Mouse (Mus musculus): ENCODE measurements around the gene Fam187a. TPM values are rescaled to one million over a fixed set of nuclear protein-coding genes. Genes with fewer than 3 reads are reported as not detected.
A peak's percentile ranks its signal among the peaks of the same experiment; 100 is the strongest.

The Fam187a gene
- polyA plus RNA-seq, 1 experiment from 2014 or later, result not detected

GRCm38 (mm10) chr11:102901199-102901598 is 16.2 kb downstream of the Fam187a start:
- Histone ChIP-seq H3K4me3 (ENCODE audit: low read depth, low read length) (no peak overlapping the region), H3K4me2 (no peak overlapping the region), H3K4me1 (replicated peaks; ENCODE audit: control insufficient read depth, insufficient read depth, low read length) (peaks cover 3% of the 10 kb centered on the region), H3K27ac (ENCODE audit: low read depth, low read length) (no peak overlapping the region), H3K9ac (ENCODE audit: low read depth, low read length) (no peak overlapping the region), H3K9me3 (ENCODE audit: control insufficient read depth, low read length) (no peaks in the 10 kb centered on the region), H3K36me3 (ENCODE audit: control insufficient read depth, insufficient read depth, low read length) (peaks cover 11% of the 10 kb centered on the region), H3K27me3 (replicated peaks; ENCODE audit: control insufficient read depth, insufficient read depth, low read length) (peaks cover 9% of the 10 kb centered on the region)
- DNase-seq (ENCODE audit: low spot score) (no peak), ATAC-seq (replicated peaks; ENCODE audit: low FRiP score) (no peak)
- WGBS, result 51% methylated on average over 4 of the region's 4 CpGs

DNA sequence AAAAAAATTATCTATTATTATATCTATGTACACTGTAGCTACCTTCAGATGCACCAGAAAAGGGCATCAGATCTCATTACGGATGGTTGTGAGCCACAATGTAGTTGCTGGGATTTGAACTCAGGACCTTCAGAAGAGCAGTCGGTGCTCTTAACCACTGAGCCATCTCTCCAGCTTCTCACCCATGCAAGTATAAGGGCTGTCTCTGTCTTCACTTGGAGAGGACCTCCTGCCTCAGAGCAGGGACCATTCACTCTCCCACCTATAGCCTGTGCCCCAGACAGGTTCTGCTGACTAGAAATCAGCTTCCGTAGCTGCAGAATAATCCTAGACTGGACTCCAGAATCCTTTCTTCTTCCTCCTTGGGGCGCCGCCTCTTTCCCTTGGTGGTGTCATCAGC is 17.1 kb downstream of the Fam187a start:
- no peak for DNase-seq (ENCODE audit: low spot score)
- no peak overlapping the region for H3K9ac ChIP-seq (ENCODE audit: low read depth, low read length)
- no peak for ATAC-seq (replicated peaks; ENCODE audit: low FRiP score)
- no peaks in the 10 kb centered on the region for H3K9me3 ChIP-seq (ENCODE audit: control insufficient read depth, low read length)
- H3K4me2 ChIP-seq, result no peak overlapping the region
- no peaks in the 10 kb centered on the region for H3K4me1 ChIP-seq (replicated peaks; ENCODE audit: control insufficient read depth, insufficient read depth, low read length)
- H3K36me3 ChIP-seq (ENCODE audit: control insufficient read depth, insufficient read depth, low read length), result peaks cover 20% of the 10 kb centered on the region
- H3K4me3 ChIP-seq (ENCODE audit: low read depth, low read length), result no peak overlapping the region
- WGBS, result 84% methylated on average over 5 of the region's 5 CpGs
- no peak overlapping the region for H3K27ac ChIP-seq (ENCODE audit: low read depth, low read length)
- H3K27me3 ChIP-seq (replicated peaks; ENCODE audit: control insufficient read depth, insufficient read depth, low read length), result peaks cover 2% of the 10 kb centered on the region; the same call in 1 of the 2 replicates

GRCm38 (mm10) chr11:102903654-102904053 is 18.7 kb downstream of the Fam187a start:
- 82% methylated on average over 7 of the region's 7 CpGs for WGBS
- H3K36me3 ChIP-seq (ENCODE audit: control insufficient read depth, insufficient read depth, low read length), result peaks cover 35% of the 10 kb centered on the region

DNA sequence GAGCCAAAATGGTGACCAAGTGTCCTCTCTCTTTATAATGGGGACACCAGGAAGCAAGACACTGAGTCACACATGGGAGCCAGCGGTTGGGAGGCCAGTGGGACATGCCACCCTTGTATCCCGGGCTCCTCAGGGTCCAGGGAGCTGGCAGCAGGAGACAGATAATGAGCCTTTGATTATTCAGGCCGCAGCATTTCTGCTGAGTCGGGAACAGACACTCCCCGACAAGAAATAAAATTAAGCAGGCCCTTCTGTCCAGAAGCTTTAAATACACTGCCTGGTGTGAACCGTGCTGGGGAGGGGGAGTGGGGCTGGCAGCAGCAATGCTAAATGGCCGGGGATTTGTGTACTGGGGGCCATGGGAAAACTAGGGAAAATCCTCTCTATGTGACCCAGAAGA is 26.4 kb downstream of the Fam187a start:
- no peak overlapping the region for H3K27ac ChIP-seq (ENCODE audit: low read depth, low read length)
- no peak overlapping the region for H3K9ac ChIP-seq (ENCODE audit: low read depth, low read length)
- H3K36me3 ChIP-seq (ENCODE audit: control insufficient read depth, insufficient read depth, low read length), result peaks cover 82% of the 10 kb centered on the region
- H3K4me1 ChIP-seq (replicated peaks; ENCODE audit: control insufficient read depth, insufficient read depth, low read length), result no peaks in the 10 kb centered on the region
- no peak for DNase-seq (ENCODE audit: low spot score)
- no peaks in the 10 kb centered on the region for H3K27me3 ChIP-seq (replicated peaks; ENCODE audit: control insufficient read depth, insufficient read depth, low read length)
- H3K4me2 ChIP-seq, result no peak overlapping the region
- WGBS, result 82% methylated on average over 7 of the region's 7 CpGs
- no peak overlapping the region for H3K4me3 ChIP-seq (ENCODE audit: low read depth, low read length)
- H3K9me3 ChIP-seq (ENCODE audit: control insufficient read depth, low read length), result no peaks in the 10 kb centered on the region
- ATAC-seq (replicated peaks; ENCODE audit: low FRiP score), result no peak

More at GRCm38 (mm10) chr11:102903654-102904053, 18.7 kb downstream of the Fam187a start:
- no peak overlapping the region for H3K4me2 ChIP-seq
- ATAC-seq (replicated peaks; ENCODE audit: low FRiP score) (no peak), DNase-seq (ENCODE audit: low spot score) (no peak)
- H3K4me3 ChIP-seq (ENCODE audit: low read depth, low read length), result no peak overlapping the region
- no peaks in the 10 kb centered on the region for H3K4me1 ChIP-seq (replicated peaks; ENCODE audit: control insufficient read depth, insufficient read depth, low read length)
- H3K27ac ChIP-seq (ENCODE audit: low read depth, low read length), result no peak overlapping the region
- H3K9ac ChIP-seq (ENCODE audit: low read depth, low read length), result no peak overlapping the region
- H3K9me3 ChIP-seq (ENCODE audit: control insufficient read depth, low read length), result no peaks in the 10 kb centered on the region
- H3K27me3 ChIP-seq (replicated peaks; ENCODE audit: control insufficient read depth, insufficient read depth, low read length), result no peaks in the 10 kb centered on the region

GRCm38 (mm10) chr11:102915380-102915779 is 30.4 kb downstream of the Fam187a start:
- no peak overlapping the region for H3K4me2 ChIP-seq
- no peak overlapping the region for H3K27ac ChIP-seq (ENCODE audit: low read depth, low read length)
- H3K9me3 ChIP-seq (ENCODE audit: control insufficient read depth, low read length), result no peaks in the 10 kb centered on the region
- H3K4me1 ChIP-seq (replicated peaks; ENCODE audit: control insufficient read depth, insufficient read depth, low read length), result no peaks in the 10 kb centered on the region
- DNase-seq (ENCODE audit: low spot score) (no peak), ATAC-seq (replicated peaks; ENCODE audit: low FRiP score) (no peak)
- peaks cover 44% of the 10 kb centered on the region for H3K36me3 ChIP-seq (ENCODE audit: control insufficient read depth, insufficient read depth, low read length)
- H3K27me3 ChIP-seq (replicated peaks; ENCODE audit: control insufficient read depth, insufficient read depth, low read length), result no peaks in the 10 kb centered on the region
- H3K9ac ChIP-seq (ENCODE audit: low read depth, low read length), result no peak overlapping the region
- H3K4me3 ChIP-seq (ENCODE audit: low read depth, low read length), result no peak overlapping the region
- WGBS, result 86% methylated on average over 9 of the region's 9 CpGs

GRCm38 (mm10) chr11:102918077-102918476 is 33.1 kb downstream of the Fam187a start:
- H3K27me3 ChIP-seq (replicated peaks; ENCODE audit: control insufficient read depth, insufficient read depth, low read length), result no peaks in the 10 kb centered on the region
- DNase-seq (ENCODE audit: low spot score) (no peak), ATAC-seq (replicated peaks; ENCODE audit: low FRiP score) (no peak)
- peaks cover 35% of the 10 kb centered on the region for H3K36me3 ChIP-seq (ENCODE audit: control insufficient read depth, insufficient read depth, low read length)
- H3K4me3 ChIP-seq (ENCODE audit: low read depth, low read length), result no peak overlapping the region
- WGBS, result 89% methylated on average over 4 of the region's 4 CpGs
- H3K4me1 ChIP-seq (replicated peaks; ENCODE audit: control insufficient read depth, insufficient read depth, low read length), result peaks cover 6% of the 10 kb centered on the region; the same call in 1 of the 2 replicates
- H3K9ac ChIP-seq (ENCODE audit: low read depth, low read length), result no peak overlapping the region
- no peaks in the 10 kb centered on the region for H3K9me3 ChIP-seq (ENCODE audit: control insufficient read depth, low read length)
- H3K27ac ChIP-seq (ENCODE audit: low read depth, low read length), result no peak overlapping the region
- no peak overlapping the region for H3K4me2 ChIP-seq

- H3K9ac ChIP-seq (ENCODE audit: low read depth, low read length), result no peak overlapping the region
- H3K27me3 ChIP-seq (replicated peaks; ENCODE audit: control insufficient read depth, insufficient read depth, low read length), result no peaks in the 10 kb centered on the region
- no peaks in the 10 kb centered on the region for H3K9me3 ChIP-seq (ENCODE audit: control insufficient read depth, low read length)
- ATAC-seq (replicated peaks; ENCODE audit: low FRiP score), result no peak
- H3K4me1 ChIP-seq (replicated peaks; ENCODE audit: control insufficient read depth, insufficient read depth, low read length), result peaks cover 6% of the 10 kb centered on the region; the same call in 1 of the 2 replicates
- H3K36me3 ChIP-seq (ENCODE audit: control insufficient read depth, insufficient read depth, low read length), result peaks cover 3% of the 10 kb centered on the region; the same call in 1 of the 2 replicates
- 81% methylated on average over 6 of the region's 6 CpGs for WGBS
- H3K4me3 ChIP-seq (ENCODE audit: low read depth, low read length), result no peak overlapping the region
- H3K27ac ChIP-seq (ENCODE audit: low read depth, low read length), result no peak overlapping the region
- no peak overlapping the region for H3K4me2 ChIP-seq
- DNase-seq (ENCODE audit: low spot score), result no peak
Measured at GRCm38 (mm10) chr11:102921491-102921890, 36.5 kb downstream of the Fam187a start.

GRCm38 (mm10) chr11:102924557-102925350 is 39.8 kb downstream of the Fam187a start, which contains the start of gene Kif18b:
Gene Kif18b, minus strand, starts transcription at chr11:102925124.
- Histone ChIP-seq H3K4me1 (replicated peaks; ENCODE audit: control insufficient read depth, insufficient read depth, low read length) (peaks cover 6% of the 10 kb centered on the region; the same call in 1 of the 2 replicates), H3K9me3 (ENCODE audit: control insufficient read depth, low read length) (no peaks in the 10 kb centered on the region), H3K27ac (ENCODE audit: low read depth, low read length) (peak within 1 kb of the TSS; percentile 98), H3K4me3 (ENCODE audit: low read depth, low read length) (peak within 1 kb of the TSS; percentile 86), H3K36me3 (ENCODE audit: control insufficient read depth, insufficient read depth, low read length) (peaks cover 3% of the 10 kb centered on the region; the same call in 1 of the 2 replicates), H3K4me2 (peak within 1 kb of the TSS; percentile 73), H3K27me3 (replicated peaks; ENCODE audit: control insufficient read depth, insufficient read depth, low read length) (no peaks in the 10 kb centered on the region), H3K9ac (ENCODE audit: low read depth, low read length) (peak within 1 kb of the TSS; percentile 89)
- under 1% methylated on average over 62 of the region's 62 CpGs for WGBS
- DNase-seq (ENCODE audit: low spot score), result peak; percentile 95
- ATAC-seq (replicated peaks; ENCODE audit: low FRiP score), result peak; percentile 91

DNA sequence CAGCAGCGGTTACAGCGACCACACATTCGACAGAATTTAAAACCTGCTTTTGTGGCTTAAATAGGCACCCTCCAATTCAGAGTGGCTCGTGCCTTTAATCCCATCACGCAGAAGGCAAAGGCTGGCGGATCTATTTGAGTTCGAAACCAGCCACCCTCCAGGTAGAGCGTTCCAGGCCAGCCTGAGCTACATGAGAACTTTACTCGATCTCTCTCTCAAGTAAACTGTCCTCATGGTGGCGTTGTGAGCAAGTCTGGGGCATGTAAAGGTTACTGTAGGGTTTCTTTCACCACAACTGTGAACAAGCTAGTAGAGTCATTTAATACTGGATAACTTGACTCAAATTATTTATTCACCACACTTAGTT is 40.4 kb downstream of the Fam187a start:
- peak overlapping the region; percentile 86 for H3K4me3 ChIP-seq (ENCODE audit: low read depth, low read length)
- H3K9ac ChIP-seq (ENCODE audit: low read depth, low read length), result peak overlapping the region; percentile 89
- H3K27me3 ChIP-seq (replicated peaks; ENCODE audit: control insufficient read depth, insufficient read depth, low read length), result no peaks in the 10 kb centered on the region
- no peaks in the 10 kb centered on the region for H3K9me3 ChIP-seq (ENCODE audit: control insufficient read depth, low read length)
- DNase-seq (ENCODE audit: low spot score), result no peak
- H3K36me3 ChIP-seq (ENCODE audit: control insufficient read depth, insufficient read depth, low read length), result peaks cover 3% of the 10 kb centered on the region; the same call in 1 of the 2 replicates
- WGBS, result 1% methylated on average over 10 of the region's 10 CpGs
- peak; percentile 42 for ATAC-seq (replicated peaks; ENCODE audit: low FRiP score)
- H3K4me2 ChIP-seq, result peak overlapping the region; percentile 73
- H3K4me1 ChIP-seq (replicated peaks; ENCODE audit: control insufficient read depth, insufficient read depth, low read length), result peaks cover 6% of the 10 kb centered on the region; the same call in 1 of the 2 replicates
- H3K27ac ChIP-seq (ENCODE audit: low read depth, low read length), result peak overlapping the region; percentile 98
